Mouse (Mus musculus) Patski (cell line): ENCODE measurements around the gene Eftud2. TPM values are rescaled to one million over a fixed set of nuclear protein-coding genes. Genes with fewer than 3 reads are reported as not detected.

Experiments
- ATAC-seq: fragments of 100-300 bp; one replicate; pipeline ENCODE4 v1.8.0; 2021
- CTCF ChIA-PET: fragments of 350-600 bp; sonication (Branson Sonifier 250); formaldehyde crosslinking; loops from one replicate; lab custom pipeline; 2022; ENCODE audit warnings: inconsistent platforms; lab: Charles Lee
- POLR2A ChIA-PET: fragments of 350-600 bp; sonication (Branson Sonifier 250); formaldehyde crosslinking; loops from one replicate; lab custom pipeline; 2022; ENCODE audit warnings: antibody characterized with exemption, inconsistent platforms; lab: Charles Lee
- DNase-seq: peaks from one replicate; pipeline ENCODE4 v3.0.0-alpha.2; 2011; ENCODE audit warnings: low read depth, low spot score
- H3K27me3 ChIP-seq: fragments of 371-371 bp; one replicate; pipeline ENCODE4 v1.5.1; 2021
- CTCF ChIP-seq: fragments of 100-300 bp; IDR thresholded peaks from one replicate; pipeline ENCODE4 v1.5.1; 2021
- in situ Hi-C: fragments of 300-500 bp; cut with MboI; formaldehyde crosslinking; loops from 3 replicates; pipeline ENCODE4 v1.11.1; 2018; ENCODE audit warnings: low pct_unique_long_range_greater_than_20kb, mixed read lengths
- polyA plus RNA-seq: library from polyadenylated mRNA; unstranded; gene quantifications from one replicate; pipeline ENCODE4 v1.2.3, GENCODE M21; 2021

The Eftud2 gene
- polyA plus RNA-seq, 1 experiment from 2014 or later, result 120 TPM

GRCm38 (mm10) chr11:102791682-102792445, 88.9 kb downstream of the Eftud2 start:
- ATAC-seq (no peak), DNase-seq (no peak)
- H3K27me3 ChIP-seq, result no peaks in the 10 kb centered on the region
- in situ Hi-C loops, result no loop called here
- TF ChIP-seq CTCF, result no peak
- ChIA-PET CTCF (no interaction called here), POLR2A (no interaction called here)

Other genes starting within 250 kb of the Eftud2 start
- gene Meioc, start 217.3 kb downstream of the Eftud2 start, polyA plus RNA-seq, result 0.09 TPM
- gene Ccdc43, start 183.2 kb downstream of the Eftud2 start, polyA plus RNA-seq, result 41.4 TPM
- 5.3 TPM for gene Adam11, start 119.5 kb downstream of the Eftud2 start, polyA plus RNA-seq
- 33.9 TPM for gene Gjc1, start 61.3 kb downstream of the Eftud2 start, polyA plus RNA-seq
- gene Higd1b, start 45.1 kb downstream of the Eftud2 start, polyA plus RNA-seq, result not detected
- 6.0 TPM for gene Ccdc103, start 219 bp upstream of the Eftud2 start, polyA plus RNA-seq
- 0.26 TPM for gene Fam187a, start 4.2 kb upstream of the Eftud2 start, polyA plus RNA-seq
- 0.44 TPM for gene Gfap, start 19.9 kb upstream of the Eftud2 start, polyA plus RNA-seq
- 13.4 TPM for gene Kif18b, start 44.1 kb upstream of the Eftud2 start, polyA plus RNA-seq
- 19.6 TPM for gene C1ql1, start 65.7 kb upstream of the Eftud2 start, polyA plus RNA-seq
- 87.5 TPM for gene Nmt1, start 147.2 kb upstream of the Eftud2 start, polyA plus RNA-seq
- 60.6 TPM for gene Dcakd, start 147.3 kb upstream of the Eftud2 start, polyA plus RNA-seq
- 56.1 TPM for gene Plcd3, start 220.7 kb upstream of the Eftud2 start, polyA plus RNA-seq
- gene Acbd4, start 220.7 kb upstream of the Eftud2 start, polyA plus RNA-seq, result 100 TPM
- 47.5 TPM for gene Hexim1, start 235.2 kb upstream of the Eftud2 start, polyA plus RNA-seq